Mouse (Mus musculus) MEL (cell line): ENCODE measurements around the gene Gm20388. TPM values are rescaled to one million over a fixed set of nuclear protein-coding genes. Genes with fewer than 3 reads are reported as not detected.
"Not testable (repeated sequence)": the region's sequence is repeated elsewhere in the genome, so short reads cannot be mapped to it uniquely, and the experiment has no call there.

Experiments
- DNase-seq: peaks from one replicate; pipeline ENCODE4 v3.0.0; 2011; ENCODE audit warnings: low read depth, low spot score
- H3K27ac ChIP-seq: 2 replicates; pipeline ENCODE4 v1.5.1; 2012; ENCODE audit warnings: low read depth, mild to moderate bottlenecking, control low read depth, low read length, moderate library complexity; ENCODE audit not compliant: control insufficient read depth
- H3K27me3 ChIP-seq, 2 experiments: fragments of 150-350 bp in 1 of 2; sonication (generic) in 1 of 2; 2 replicates each; pipeline ENCODE4 v1.6.1; 2012; ENCODE audit warnings: low read length in 2 of 2, mild to moderate bottlenecking in 2 of 2, improper control_type of control experiment in 1 of 2, moderate library complexity in 1 of 2; ENCODE audit not compliant: insufficient read depth in 2 of 2, control insufficient read depth in 1 of 2
- H3K36me3 ChIP-seq, 2 experiments: 2 replicates each; pipeline ENCODE4 v1.6.1; 2012 to 2014; ENCODE audit warnings: low read length in 2 of 2, improper control_type of control experiment in 1 of 2, inconsistent platforms in 1 of 2, mild to moderate bottlenecking in 1 of 2; ENCODE audit not compliant: insufficient read depth in 2 of 2, control insufficient read depth in 1 of 2
- H3K4me1 ChIP-seq, 2 experiments: fragments of 150-350 bp in 1 of 2; sonication (generic) in 1 of 2; 2 replicates each; pipeline ENCODE4 v1.6.1; 2012; ENCODE audit warnings: low read length in 2 of 2, improper control_type of control experiment in 1 of 2, mild to moderate bottlenecking in 1 of 2; ENCODE audit not compliant: insufficient read depth in 2 of 2, control insufficient read depth in 1 of 2
- H3K4me3 ChIP-seq, 2 experiments: fragments of 150-350 bp in 1 of 2; sonication (generic) in 1 of 2; 2 replicates each; pipeline ENCODE4 v1.5.1; 2012; ENCODE audit warnings: low read depth in 2 of 2, low read length in 2 of 2, mild to moderate bottlenecking in 2 of 2, moderate library complexity in 2 of 2, control low read depth in 1 of 2, improper control_type of control experiment in 1 of 2; ENCODE audit not compliant: control insufficient read depth in 1 of 2, insufficient read depth in 1 of 2
- H3K79me2 ChIP-seq: 2 replicates; pipeline ENCODE4 v1.6.1; 2012; ENCODE audit warnings: mild to moderate bottlenecking, low read length, moderate library complexity; ENCODE audit not compliant: control insufficient read depth, poor library complexity, insufficient read depth
- H3K9ac ChIP-seq: 2 replicates; pipeline ENCODE4 v1.6.1; 2012; ENCODE audit warnings: low read depth, mild to moderate bottlenecking, control low read depth, low read length, moderate library complexity; ENCODE audit not compliant: control insufficient read depth, poor library complexity, severe bottlenecking
- H3K9me3 ChIP-seq: fragments of 150-350 bp; sonication (generic); replicated peaks from 2 replicates; pipeline ENCODE4 v1.6.1; 2012; ENCODE audit warnings: mild to moderate bottlenecking, low read length, improper control_type of control experiment, moderate library complexity; ENCODE audit not compliant: insufficient read depth
- CTCF ChIP-seq, 3 experiments: IDR thresholded peaks in 2 of 3; conservative IDR thresholded peaks in 1 of 3; 2 replicates each; pipeline ENCODE4 v1.5.1; 2011 to 2012; ENCODE audit warnings: low read length in 3 of 3, low read depth in 2 of 3, mild to moderate bottlenecking in 2 of 3, improper control_type of control experiment in 1 of 3, inconsistent platforms in 1 of 3, mixed read lengths in 1 of 3, moderate library complexity in 1 of 3; ENCODE audit not compliant: control insufficient read depth in 1 of 3, insufficient read depth in 1 of 3, poor library complexity in 1 of 3, severe bottlenecking in 1 of 3
- E2F4 ChIP-seq: IDR thresholded peaks from 2 replicates; pipeline ENCODE4 v1.6.1; 2011; ENCODE audit warnings: low read depth, low read length, improper control_type of control experiment, borderline replicate concordance
- GATA1 ChIP-seq: IDR thresholded peaks from 2 replicates; pipeline ENCODE4 v1.6.1; 2011; ENCODE audit warnings: low read depth, low read length, improper control_type of control experiment
- HCFC1 ChIP-seq: IDR thresholded peaks from 2 replicates; pipeline ENCODE4 v1.6.1; 2012; ENCODE audit warnings: low read depth, mild to moderate bottlenecking, inconsistent platforms, low read length, improper control_type of control experiment, moderate library complexity
- JUND ChIP-seq: IDR thresholded peaks from 2 replicates; pipeline ENCODE4 v1.6.1; 2011; ENCODE audit warnings: low read depth, mild to moderate bottlenecking, improper control_type of control experiment, low read length
- KAT2A ChIP-seq: conservative IDR thresholded peaks from 2 replicates; pipeline ENCODE4 v1.6.1; 2012; ENCODE audit warnings: low read depth, low read length, improper control_type of control experiment, inconsistent platforms
- MAFK ChIP-seq: IDR thresholded peaks from 2 replicates; pipeline ENCODE4 v1.6.1; 2011; ENCODE audit warnings: low read depth, mild to moderate bottlenecking, low read length, improper control_type of control experiment, borderline replicate concordance
- MYC ChIP-seq: IDR thresholded peaks from 2 replicates; pipeline ENCODE4 v1.6.1; 2011; ENCODE audit warnings: low read depth, mild to moderate bottlenecking, low read length, improper control_type of control experiment, moderate library complexity
- NRF1 ChIP-seq: IDR thresholded peaks from 2 replicates; pipeline ENCODE4 v1.6.1; 2014; ENCODE audit warnings: low read depth, mild to moderate bottlenecking, inconsistent platforms, low read length, improper control_type of control experiment, moderate library complexity; ENCODE audit not compliant: poor library complexity, insufficient read depth, severe bottlenecking
- RCOR1 ChIP-seq: IDR thresholded peaks from 2 replicates; pipeline ENCODE4 v1.6.1; 2012; ENCODE audit warnings: low read depth, mild to moderate bottlenecking, inconsistent platforms, low read length, improper control_type of control experiment
- SIN3A ChIP-seq: IDR thresholded peaks from 2 replicates; pipeline ENCODE4 v1.6.1; 2012; ENCODE audit warnings: low read length, improper control_type of control experiment, inconsistent platforms
- SMC3 ChIP-seq: IDR thresholded peaks from 2 replicates; pipeline ENCODE4 v1.6.1; 2011; ENCODE audit warnings: low read depth, low read length, improper control_type of control experiment
- TBP ChIP-seq: IDR thresholded peaks from 2 replicates; pipeline ENCODE4 v1.8.0; 2011; ENCODE audit warnings: low read depth, low read length, improper control_type of control experiment
- USF1 ChIP-seq: IDR thresholded peaks from 2 replicates; pipeline ENCODE4 v1.6.1; 2014; ENCODE audit warnings: low read depth, mild to moderate bottlenecking, inconsistent platforms, low read length, improper control_type of control experiment, moderate library complexity
- USF2 ChIP-seq, 2 experiments: IDR thresholded peaks; 2 replicates each; pipeline ENCODE4 v1.6.1; 2011 to 2012; ENCODE audit warnings: improper control_type of control experiment in 2 of 2, low read length in 2 of 2, borderline replicate concordance in 1 of 2, inconsistent platforms in 1 of 2, low read depth in 1 of 2, mild to moderate bottlenecking in 1 of 2; ENCODE audit not compliant: insufficient read depth in 1 of 2
- ZNF384 ChIP-seq: IDR thresholded peaks from 2 replicates; pipeline ENCODE4 v1.6.1; 2012; ENCODE audit warnings: low read depth, mild to moderate bottlenecking, inconsistent platforms, low read length, improper control_type of control experiment
- polyA plus RNA-seq, 2 experiments: library from polyadenylated mRNA; stranded (reverse) in 1 of 2; unstranded in 1 of 2; fragments of >175 nt in 1 of 2; fragments of >200 nt in 1 of 2; gene quantifications; 2 replicates each; pipeline versions ENCODE4 v1.2.1 to v1.2.4; 2012; ENCODE audit warnings: low replicate concordance in 2 of 2, low read depth in 1 of 2; ENCODE audit not compliant: insufficient read length in 2 of 2, insufficient read depth in 1 of 2, missing spikeins in 1 of 2
- total RNA-seq: library from RNA; depleted of rRNA; stranded (reverse); fragments of 300-350 nt; gene quantifications from 2 replicates; pipeline ENCODE4 v1.2.3, GENCODE M21; 2012

The Gm20388 gene
- total and polyA plus RNA-seq, 3 experiments, result 11.1 to 17.8 TPM; not detected in 1

DNA sequence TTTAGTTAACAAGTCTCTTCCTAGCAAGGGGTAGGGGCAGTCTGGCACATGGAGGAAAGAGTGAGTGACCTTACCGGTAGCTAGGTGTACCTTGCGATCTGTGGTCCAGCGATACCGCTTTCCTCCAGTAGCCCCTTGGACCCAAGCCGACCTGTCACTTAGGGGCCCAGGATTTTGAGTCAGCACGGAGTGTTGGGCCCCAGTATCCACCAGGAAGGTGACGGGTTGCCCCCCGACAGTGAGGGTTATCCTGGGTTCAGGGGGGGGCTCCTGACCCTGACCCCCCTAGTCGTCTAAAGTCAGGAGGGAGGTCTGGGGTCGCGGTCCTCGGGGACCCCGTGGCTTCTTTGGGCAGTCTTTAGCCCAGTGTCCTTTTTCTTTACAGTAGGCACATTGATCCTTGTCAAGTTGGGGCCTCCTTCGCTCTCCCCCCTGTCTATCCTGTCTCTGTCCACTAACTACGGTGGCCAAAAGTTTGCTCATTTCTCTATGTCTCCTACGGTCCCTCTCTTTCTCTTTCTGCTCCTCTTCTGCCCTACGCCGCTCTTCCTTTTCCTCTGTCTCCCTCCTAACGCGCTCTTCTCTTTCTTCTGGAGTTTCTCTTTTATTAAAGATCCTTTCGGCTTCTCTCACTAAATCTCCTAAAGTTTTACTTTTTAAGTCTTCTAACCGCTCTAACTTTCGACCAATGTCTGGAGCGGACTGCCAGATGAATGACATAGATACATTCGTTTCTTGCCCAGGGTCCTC lies 3521.2 kb downstream of the Gm20388 start:
- Histone ChIP-seq H3K9ac (no peak overlapping the region), H3K9me3 (no peaks in the 10 kb centered on the region), H3K27ac (no peak overlapping the region), H3K4me1 (no peaks in the 10 kb centered on the region), H3K36me3 (no peaks in the 10 kb centered on the region; a peak in 1 of 4 replicates), H3K27me3 (no peaks in the 10 kb centered on the region; a peak in 1 of 4 replicates)
- no peak for DNase-seq
- TF ChIP-seq SIN3A (no peak), CTCF (IDR thresholded peaks at IDR 0.05 in 2 of 3, conservative IDR thresholded peaks at IDR 0.05 in 1 of 3; ENCODE audit: control insufficient read depth in 1 of 3, insufficient read depth in 1 of 3, low read depth in 2 of 3, low read length in 3 of 3, poor library complexity in 1 of 3, severe bottlenecking in 1 of 3) (no peak), ZNF384 (no peak), MAFK (no peak)
- TF ChIP-seq, all 39 proteins: peak for 0
- no peaks in the 10 kb centered on the region for H3K79me2 ChIP-seq
- no peak overlapping the region for H3K4me3 ChIP-seq

DNA sequence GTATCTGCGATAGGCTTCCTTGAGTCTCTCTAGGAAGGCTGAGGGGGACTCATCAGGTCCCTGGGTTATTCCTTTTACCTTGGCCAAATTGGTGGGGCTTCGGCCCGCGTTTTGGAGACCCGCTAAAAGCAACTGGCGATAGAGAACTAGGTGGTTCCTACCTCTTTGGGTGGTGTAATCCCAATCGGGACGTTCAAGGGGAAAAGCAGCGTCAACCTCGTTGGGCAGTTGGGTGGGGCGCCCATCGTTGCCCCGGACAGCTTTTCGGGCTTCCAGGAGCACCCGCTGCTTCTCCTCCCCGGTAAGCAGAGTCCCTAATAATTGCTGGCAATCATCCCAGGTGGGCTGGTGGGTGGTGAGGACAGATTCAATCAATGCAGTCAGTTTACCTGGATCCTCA lies 3521.7 kb downstream of the Gm20388 start:
- no peaks in the 10 kb centered on the region for H3K9me3 ChIP-seq
- DNase-seq, result no peak
- TF ChIP-seq SMC3, result no peak
- TF ChIP-seq E2F4, result no peak
- no peak for TF ChIP-seq USF1
- no peak for TF ChIP-seq MYC
- no peak for TF ChIP-seq NRF1
- TF ChIP-seq HCFC1, result no peak
- TF ChIP-seq GATA1, result no peak
- TF ChIP-seq JUND, result no peak
- no peak for TF ChIP-seq TBP
- no peak for TF ChIP-seq USF2 (IDR thresholded peaks at IDR 0.05; ENCODE audit: borderline replicate concordance in 1 of 2, insufficient read depth in 1 of 2, low read depth in 1 of 2, low read length in 2 of 2)
- TF ChIP-seq RCOR1, result no peak
- TF ChIP-seq KAT2A, result no peak
- H3K9ac ChIP-seq, result no peak overlapping the region
- H3K36me3 ChIP-seq, result no peaks in the 10 kb centered on the region; a peak in 1 of 4 replicates
- H3K4me1 ChIP-seq, result no peaks in the 10 kb centered on the region
- no peak overlapping the region for H3K4me3 ChIP-seq
- H3K79me2 ChIP-seq, result no peaks in the 10 kb centered on the region
- no peak overlapping the region for H3K27ac ChIP-seq
- no peaks in the 10 kb centered on the region; a peak in 1 of 4 replicates for H3K27me3 ChIP-seq

DNA sequence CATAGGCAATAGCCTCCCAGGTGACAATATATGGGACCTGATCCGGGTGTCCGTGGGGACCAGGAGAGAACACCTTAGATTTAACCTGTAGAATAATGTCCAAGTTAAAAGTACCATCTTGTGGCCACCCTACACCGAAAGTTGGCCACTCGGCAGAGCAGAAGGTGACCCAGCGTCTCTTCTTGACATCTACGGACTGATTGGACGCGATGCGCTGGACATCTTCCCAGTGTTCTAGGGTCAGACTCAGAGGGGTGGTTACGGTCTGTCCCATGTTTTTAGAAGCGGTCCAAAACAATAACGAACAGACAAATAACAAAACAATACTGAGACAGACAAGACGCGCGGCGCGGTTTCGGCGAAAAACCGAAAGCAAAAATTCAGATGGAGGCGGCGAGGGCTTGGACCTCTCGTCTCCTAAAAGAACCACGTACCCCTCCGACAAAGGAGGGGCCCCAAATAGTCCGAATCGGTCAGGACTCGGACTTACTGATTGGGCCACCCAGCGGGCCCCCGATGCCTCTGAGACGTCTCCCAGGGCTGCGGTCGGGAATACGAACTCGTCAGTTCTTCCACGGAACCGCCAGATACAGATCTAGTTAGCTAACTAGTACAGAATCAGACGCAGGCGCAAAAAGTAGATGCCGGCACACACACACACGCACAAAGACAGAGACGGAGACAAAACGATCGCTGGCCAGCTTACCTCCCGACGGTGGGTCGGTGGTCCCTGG lies 3522.8 kb downstream of the Gm20388 start:
- DNase-seq, H3K9ac ChIP-seq, H3K4me3 ChIP-seq, H3K36me3 ChIP-seq, H3K27ac ChIP-seq, H3K27me3 ChIP-seq, H3K79me2 ChIP-seq, H3K4me1 ChIP-seq, H3K9me3 ChIP-seq: not testable (repeated sequence)
